Mouse (Mus musculus) intestine, embryonic 14.5 days (tissue): ENCODE measurements around the gene 1110059E24Rik. TPM values are rescaled to one million over a fixed set of nuclear protein-coding genes. Genes with fewer than 3 reads are reported as not detected.

Experiments
- ATAC-seq: fragments of 200-750 bp; cut with Nextera tagmentation; replicated peaks from 2 replicates; pipeline ENCODE4 v1.8.0; 2017; ENCODE audit warnings: low read depth, moderate number of reproducible peaks, moderate TSS enrichment, moderate library complexity; ENCODE audit not compliant: low FRiP score, low TSS enrichment
- DNase-seq: peaks from one replicate; pipeline ENCODE4 v3.0.0-alpha.2; 2018; ENCODE audit warnings: low spot score
- H3K27ac ChIP-seq: fragments of 300-500 bp; sonication (generic); 2 replicates; pipeline ENCODE4 v1.5.1; 2014; ENCODE audit warnings: low read depth, mild to moderate bottlenecking, control low read depth
- H3K27me3 ChIP-seq: fragments of 300-500 bp; sonication (generic); replicated peaks from 2 replicates; pipeline ENCODE4 v1.6.1; 2014; ENCODE audit warnings: low read length, control low read depth; ENCODE audit not compliant: control insufficient read depth, insufficient read depth
- H3K36me3 ChIP-seq: fragments of 300-500 bp; sonication (generic); 2 replicates; pipeline ENCODE4 v1.6.1; 2014; ENCODE audit warnings: low read length, control low read depth; ENCODE audit not compliant: control insufficient read depth, insufficient read depth
- H3K4me1 ChIP-seq: fragments of 300-500 bp; sonication (generic); replicated peaks from 2 replicates; pipeline ENCODE4 v1.6.1; 2014; ENCODE audit warnings: low read length, control low read depth, mixed read lengths; ENCODE audit not compliant: control insufficient read depth, insufficient read depth
- H3K4me2 ChIP-seq: fragments of 300-500 bp; sonication (generic); 2 replicates; pipeline ENCODE4 v1.6.1; 2014; ENCODE audit warnings: low read length
- H3K4me3 ChIP-seq: fragments of 300-500 bp; sonication (generic); 2 replicates; pipeline ENCODE4 v1.5.1; 2014; ENCODE audit warnings: low read depth, low read length, control low read depth, mixed read lengths
- H3K9ac ChIP-seq: fragments of 300-500 bp; sonication (generic); 2 replicates; pipeline ENCODE4 v1.6.1; 2014; ENCODE audit warnings: mild to moderate bottlenecking, low read length
- H3K9me3 ChIP-seq: fragments of 300-500 bp; sonication (generic); 2 replicates; pipeline ENCODE4 v1.6.1; 2016; ENCODE audit warnings: low read length, control low read depth; ENCODE audit not compliant: control insufficient read depth
- WGBS: fragments of 180-500 bp; shearing (Covaris S2); extraction: QIAGEN DNeasy Blood & Tissue Kit; methylation state at CpG from one replicate; pipeline ENCODE4 v1.1.7; 2014; 5-methylcytosine and 5-hydroxymethylcytosine counted together
- polyA plus RNA-seq: library from polyadenylated mRNA; unstranded; fragments of >200 nt; fragmentation: Nextera tagmentation; extraction: Ambion mirVana; gene quantifications from 2 replicates; pipeline ENCODE4 v1.2.1, GENCODE M21; 2014

Gene 1110059E24Rik
- polyA plus RNA-seq, 1 experiment from 2014 or later: 68.5 TPM

GRCm38 (mm10) chr19:21563789-21564460, 88.9 kb downstream of the 1110059E24Rik start:
- Histone ChIP-seq H3K4me3 (no peak overlapping the region), H3K27me3 (no peaks in the 10 kb centered on the region), H3K9ac (no peak overlapping the region), H3K4me1 (no peaks in the 10 kb centered on the region), H3K9me3 (no peaks in the 10 kb centered on the region), H3K36me3 (no peaks in the 10 kb centered on the region), H3K4me2 (no peak overlapping the region), H3K27ac (no peak overlapping the region)
- ATAC-seq (0 out of 2 replicates have a peak, but pooled peaks have one; percentile 32), DNase-seq (peak; percentile 87)
- 25% methylated on average over 11 of the region's 11 CpGs for WGBS

- Histone ChIP-seq H3K9me3 (no peaks in the 10 kb centered on the region), H3K27ac (no peak overlapping the region), H3K4me1 (no peaks in the 10 kb centered on the region), H3K27me3 (no peaks in the 10 kb centered on the region), H3K4me2 (no peak overlapping the region), H3K36me3 (no peaks in the 10 kb centered on the region), H3K4me3 (no peak overlapping the region), H3K9ac (no peak overlapping the region)
- ATAC-seq (no peak), DNase-seq (no peak)
- WGBS: 82% methylated on average over 3 of the region's 3 CpGs
These were observed 89.8 kb downstream of the 1110059E24Rik start for GRCm38 (mm10) chr19:21562996-21563395.

GRCm38 (mm10) chr19:21552801-21553200, 100.0 kb downstream of the 1110059E24Rik start:
- no peak overlapping the region for H3K9ac ChIP-seq
- no peaks in the 10 kb centered on the region for H3K27me3 ChIP-seq
- no peaks in the 10 kb centered on the region for H3K36me3 ChIP-seq
- no peak overlapping the region for H3K4me3 ChIP-seq
- no peaks in the 10 kb centered on the region for H3K9me3 ChIP-seq
- ATAC-seq (no peak), DNase-seq (no peak)
- no peaks in the 10 kb centered on the region for H3K4me1 ChIP-seq
- no peak overlapping the region for H3K27ac ChIP-seq
- 78% methylated on average over 9 of the region's 9 CpGs for WGBS
- H3K4me2 ChIP-seq: no peak overlapping the region

- H3K36me3 ChIP-seq: no peaks in the 10 kb centered on the region
- no peaks in the 10 kb centered on the region for H3K27me3 ChIP-seq
- H3K4me2 ChIP-seq: no peak overlapping the region
- no peaks in the 10 kb centered on the region for H3K9me3 ChIP-seq
- 66% methylated on average over 5 of the region's 5 CpGs for WGBS
- DNase-seq (no peak), ATAC-seq (no peak)
- H3K27ac ChIP-seq: no peak overlapping the region
- no peaks in the 10 kb centered on the region for H3K4me1 ChIP-seq
- no peak overlapping the region for H3K4me3 ChIP-seq
- no peak overlapping the region for H3K9ac ChIP-seq
These were observed 100.7 kb downstream of the 1110059E24Rik start for GRCm38 (mm10) chr19:21551921-21552536.

- 87% methylated on average over 3 of the region's 3 CpGs for WGBS
- H3K27ac ChIP-seq: no peak overlapping the region
These were observed 103.1 kb downstream of the 1110059E24Rik start for GRCm38 (mm10) chr19:21549713-21550112.

GRCm38 (mm10) chr19:21548947-21549346, 103.8 kb downstream of the 1110059E24Rik start:
- H3K36me3 ChIP-seq: no peaks in the 10 kb centered on the region
- WGBS: 67% methylated on average over 3 of the region's 3 CpGs
- no peak overlapping the region for H3K9ac ChIP-seq
- H3K27ac ChIP-seq: no peak overlapping the region
- no peaks in the 10 kb centered on the region for H3K27me3 ChIP-seq
- no peak overlapping the region for H3K4me3 ChIP-seq
- no peaks in the 10 kb centered on the region for H3K9me3 ChIP-seq
- H3K4me1 ChIP-seq: no peaks in the 10 kb centered on the region
- no peak for DNase-seq
- H3K4me2 ChIP-seq: no peak overlapping the region
- ATAC-seq: no peak

More at GRCm38 (mm10) chr19:21549713-21550112, 103.1 kb downstream of the 1110059E24Rik start:
- Histone ChIP-seq H3K27me3 (no peaks in the 10 kb centered on the region), H3K36me3 (no peaks in the 10 kb centered on the region), H3K4me1 (no peaks in the 10 kb centered on the region), H3K9ac (no peak overlapping the region), H3K4me3 (no peak overlapping the region), H3K4me2 (no peak overlapping the region), H3K9me3 (no peaks in the 10 kb centered on the region)
- DNase-seq: no peak
- no peak for ATAC-seq

GRCm38 (mm10) chr19:21537125-21537524, 115.7 kb downstream of the 1110059E24Rik start:
- Histone ChIP-seq H3K27ac (no peak overlapping the region), H3K36me3 (no peaks in the 10 kb centered on the region), H3K4me2 (no peak overlapping the region), H3K9ac (no peak overlapping the region), H3K9me3 (no peaks in the 10 kb centered on the region), H3K27me3 (no peaks in the 10 kb centered on the region), H3K4me3 (no peak overlapping the region), H3K4me1 (no peaks in the 10 kb centered on the region)
- ATAC-seq (no peak), DNase-seq (no peak)
- 16% methylated on average over 3 of the region's 3 CpGs for WGBS
